9 mouse cellular contexts compared by ENCODE assay signal in the genomic region with DNA sequence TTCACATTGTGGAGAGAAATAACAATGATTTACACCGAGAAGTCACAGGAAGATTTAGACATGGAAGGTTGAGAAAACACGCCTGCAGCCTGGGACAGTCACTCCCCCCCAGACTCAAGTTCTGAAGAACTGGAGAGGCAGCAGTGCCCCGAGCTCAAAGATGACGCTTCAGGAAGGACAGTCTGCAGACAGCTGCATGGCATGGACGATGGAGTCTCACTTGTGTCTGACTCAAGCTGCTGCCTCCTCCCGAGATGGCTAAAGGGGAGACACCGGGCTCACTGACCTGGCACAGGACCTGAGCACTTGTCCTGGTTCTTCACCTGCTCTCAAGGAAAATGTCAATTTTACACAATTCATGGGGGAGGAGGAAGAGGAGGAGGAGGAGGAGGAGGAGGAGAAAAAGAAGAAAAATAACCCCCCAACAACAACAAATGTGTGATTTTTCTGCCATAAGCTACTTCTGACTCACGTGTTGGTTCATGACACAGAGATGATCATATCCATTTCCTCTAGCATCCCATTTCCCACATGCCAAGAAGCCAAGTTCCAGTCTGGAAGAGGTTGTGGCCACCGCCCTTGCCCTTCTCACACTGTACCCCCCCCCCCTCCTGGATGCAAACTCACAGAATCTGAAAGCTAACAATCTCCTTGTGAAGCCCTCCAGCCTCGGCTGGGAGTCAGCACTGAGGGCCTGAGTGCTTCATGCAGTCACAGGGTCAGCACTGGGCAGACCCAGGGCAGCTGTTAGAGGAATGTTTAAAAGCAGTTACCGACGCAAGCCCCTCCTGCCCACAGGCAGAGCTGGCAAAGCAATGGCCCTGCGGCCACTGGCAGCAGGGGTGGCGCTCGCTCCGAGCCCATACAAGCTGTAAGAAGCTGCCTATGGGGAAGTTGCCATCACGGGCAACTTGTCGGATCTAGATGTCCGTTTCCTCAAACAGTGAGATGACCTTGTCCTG. TPM values are rescaled to one million over a fixed set of nuclear protein-coding genes. Genes with fewer than 3 reads are reported as not detected.
DNase-seq lines count a peak whose midpoint lies in the region; ATAC-seq and TF ChIP-seq lines count a peak whose summit lies in the region.
"Had no signal": no experiment of that assay in that cellular context is flagged by ENCODE, and none has a peak within 500 bp of the region (broad histone marks: within the 10 kb centered on the region; RNA-seq: fewer than 3 reads in every experiment).

No protein-coding gene starts in this region.

- no peak for ATAC-seq in lung, embryonic 14.5 days (ENCODE audit: insufficient read depth)
- no peak for ATAC-seq in embryonic facial prominence, embryonic 14.5 days (ENCODE audit: low read depth)
- no peak for ATAC-seq in intestine, embryonic 15.5 days

- TF ChIP-seq POLR2A in olfactory bulb, adult 2 months (IDR thresholded peaks at IDR 0.05; ENCODE audit: insufficient read depth, low read depth, low read length): no peak

- no peaks in the 10 kb centered on the region for H3K27me3 ChIP-seq in lung, embryonic 14.5 days (ENCODE audit: insufficient read depth, low read length)
- H3K27me3 ChIP-seq in embryonic facial prominence, embryonic 14.5 days (replicated peaks; ENCODE audit: control insufficient read depth, insufficient read depth, low read length): no peaks in the 10 kb centered on the region
- H3K27me3 ChIP-seq in intestine, embryonic 15.5 days (replicated peaks): no peaks in the 10 kb centered on the region

- peak overlapping the region; percentile 51 for H3K4me2 ChIP-seq in lung, embryonic 14.5 days
- peak overlapping the region; percentile 33; the same call in 1 of the 2 replicates for H3K4me2 ChIP-seq in embryonic facial prominence, embryonic 14.5 days (ENCODE audit: low read depth, low read length)
- H3K4me2 ChIP-seq in intestine, embryonic 15.5 days (replicated peaks): peak overlapping the region; percentile 51

- H3K27ac ChIP-seq in lung, embryonic 14.5 days (ENCODE audit: low read depth): peak overlapping the region; percentile 93
- H3K27ac ChIP-seq in embryonic facial prominence, embryonic 14.5 days (replicated peaks; ENCODE audit: low read depth, low read length): peak overlapping the region; percentile 87
- peak overlapping the region; percentile 91 for H3K27ac ChIP-seq in intestine, embryonic 15.5 days
- H3K27ac ChIP-seq in olfactory bulb, adult 2 months (ENCODE audit: insufficient read depth, low read depth, low read length): peak overlapping the region; percentile 88

- no peak for TF ChIP-seq CTCF in lung, embryonic 14.5 days (IDR thresholded peaks at IDR 0.05; ENCODE audit: low read depth)
- TF ChIP-seq CTCF in olfactory bulb, adult 2 months (IDR thresholded peaks at IDR 0.05; ENCODE audit: insufficient read depth, low read depth, low read length): no peak

- no peaks in the 10 kb centered on the region for H3K9me3 ChIP-seq in lung, embryonic 14.5 days (ENCODE audit: low read depth, low read length)
- 0 out of 2 replicates have a peak, but pooled peaks cover 3% of the 10 kb centered on the region for H3K9me3 ChIP-seq in embryonic facial prominence, embryonic 14.5 days (ENCODE audit: control insufficient read depth, low read length)
- H3K9me3 ChIP-seq in intestine, embryonic 15.5 days: no peaks in the 10 kb centered on the region

- DNase-seq in lung, embryonic 14.5 days: no peak
- no peak for DNase-seq in lung, postnatal 25 days (ENCODE audit: low spot score)
- DNase-seq in embryonic facial prominence, embryonic 14.5 days (ENCODE audit: low spot score): no peak
- DNase-seq in frontal cortex, postnatal 14 days (ENCODE audit: low spot score in 2 of 2): no peak
- DNase-seq in urinary bladder, postnatal 36 days (ENCODE audit: low spot score in 2 of 2): no peak
- DNase-seq: adrenal gland, adult 2 months; thymus, adult 2 months had no signal

- no peak overlapping the region for H3K4me3 ChIP-seq in lung, embryonic 14.5 days (ENCODE audit: low read depth, low read length)
- no peak overlapping the region; the same call in 1 of the 2 replicates for H3K4me3 ChIP-seq in embryonic facial prominence, embryonic 14.5 days (ENCODE audit: low read depth, low read length)
- H3K4me3 ChIP-seq in intestine, embryonic 15.5 days (replicated peaks): peak overlapping the region; percentile 9; the same call in 1 of the 2 replicates
- H3K4me3 ChIP-seq in olfactory bulb, adult 2 months (ENCODE audit: insufficient read depth, low read depth, low read length): no peak overlapping the region

- H3K36me3 ChIP-seq in lung, embryonic 14.5 days (ENCODE audit: insufficient read depth): peaks cover 31% of the 10 kb centered on the region
- peaks cover 11% of the 10 kb centered on the region; the same call in 1 of the 2 replicates for H3K36me3 ChIP-seq in embryonic facial prominence, embryonic 14.5 days (ENCODE audit: control insufficient read depth, insufficient read depth, low read length)
- peaks cover 15% of the 10 kb centered on the region; the same call in 1 of the 2 replicates for H3K36me3 ChIP-seq in intestine, embryonic 15.5 days

- H3K4me1 ChIP-seq in lung, embryonic 14.5 days (ENCODE audit: insufficient read depth): peaks cover 41% of the 10 kb centered on the region
- peaks cover 46% of the 10 kb centered on the region for H3K4me1 ChIP-seq in embryonic facial prominence, embryonic 14.5 days (ENCODE audit: control insufficient read depth, insufficient read depth, low read length)
- H3K4me1 ChIP-seq in intestine, embryonic 15.5 days (replicated peaks): peaks cover 69% of the 10 kb centered on the region
- peaks cover 70% of the 10 kb centered on the region for H3K4me1 ChIP-seq in olfactory bulb, adult 2 months (ENCODE audit: control insufficient read depth, insufficient read depth, low read length)

- WGBS in lung, embryonic 14.5 days: 46% methylated on average over 19 of the region's 19 CpGs
- WGBS in embryonic facial prominence, embryonic 14.5 days: 62% methylated on average over 19 of the region's 19 CpGs
- 55% methylated on average over 19 of the region's 19 CpGs for WGBS in intestine, embryonic 15.5 days
- WGBS in olfactory bulb, adult 2 months: 64% methylated on average over 19 of the region's 19 CpGs

- H3K9ac ChIP-seq in lung, embryonic 14.5 days: peak overlapping the region; percentile 29
- peak overlapping the region; percentile 53 for H3K9ac ChIP-seq in embryonic facial prominence, embryonic 14.5 days (ENCODE audit: low read depth, low read length)
- H3K9ac ChIP-seq in intestine, embryonic 15.5 days: peak overlapping the region; percentile 37

RNA-seq across cellular contexts. Expression of a gene that starts 34.2 kb away (rescaled TPM):
- 151 and 165 TPM in 2 replicates for polyA plus RNA-seq in lung, embryonic 14.5 days (2014; fragmentation: Nextera tagmentation; extraction: Ambion mirVana)
- 96.9 and 103 TPM in 2 replicates for polyA plus RNA-seq in embryonic facial prominence, embryonic 14.5 days (2014; fragmentation: Nextera tagmentation; extraction: Ambion mirVana)
- polyA plus RNA-seq in intestine, embryonic 15.5 days (2015; fragmentation: Nextera tagmentation; extraction: Ambion mirVana): 167 and 173 TPM in 2 replicates
- not detected in 2 replicates for polyA plus RNA-seq in olfactory bulb, adult 2 months (2012; ENCODE audit: insufficient read depth, insufficient read length, low replicate concordance, missing spikeins)

RNA-seq across cellular contexts. Expression of a gene that starts 41.9 kb away (rescaled TPM):
- polyA plus RNA-seq in lung, embryonic 14.5 days (2014; fragmentation: Nextera tagmentation; extraction: Ambion mirVana): 2.9 and 3.4 TPM in 2 replicates
- polyA plus RNA-seq in embryonic facial prominence, embryonic 14.5 days (2014; fragmentation: Nextera tagmentation; extraction: Ambion mirVana): 4.9 and 5.2 TPM in 2 replicates
- polyA plus RNA-seq in intestine, embryonic 15.5 days (2015; fragmentation: Nextera tagmentation; extraction: Ambion mirVana): 3.4 and 4.4 TPM in 2 replicates
- 486 TPM in 1 of 2 replicates, not detected in the other for polyA plus RNA-seq in olfactory bulb, adult 2 months (2012; ENCODE audit: insufficient read depth, insufficient read length, low replicate concordance, missing spikeins)

Comparison
In these comparisons a context has a peak if more than half of its experiments do, and no peak if none do; other contexts are left out.
1. RNA of a gene that starts 41.9 kb away (polyA plus RNA-seq): 486 TPM in olfactory bulb, adult 2 months; 4.9 to 5.2 TPM in embryonic facial prominence, embryonic 14.5 days, 3.4 to 4.4 TPM in intestine, embryonic 15.5 days and 2.9 to 3.4 TPM in lung, embryonic 14.5 days; every median in the first group is over 10 times any median in the second.
2. Peak in every context shown above with its lines, with median percentiles within 50 percentile points of each other: H3K27ac ChIP-seq, H3K4me2 ChIP-seq and H3K9ac ChIP-seq.